Mouse (Mus musculus) embryo, embryonic 11.5 days (tissue): ENCODE measurements around the gene Gm26661.

Experiments used
- DNase-seq: peaks from one replicate; pipeline ENCODE4 v3.0.0-alpha.2; 2012; ENCODE audit warnings: low read depth, low spot score

Gm26661 gene

GRCm38 (mm10) chr14:7819446-7819845 lies 28.1 kb downstream of the Gm26661 start:
- DNase-seq, result no peak

- no peak for DNase-seq
These were observed 30.0 kb downstream of the Gm26661 start for GRCm38 (mm10) chr14:7821341-7821740.

GRCm38 (mm10) chr14:7822693-7823092 lies 31.3 kb downstream of the Gm26661 start:
- DNase-seq, result peak; percentile 65

GRCm38 (mm10) chr14:7824651-7825268 lies 33.4 kb downstream of the Gm26661 start:
- DNase-seq, result no peak

- no peak for DNase-seq
These were observed 35.0 kb downstream of the Gm26661 start for GRCm38 (mm10) chr14:7826151-7826937.

GRCm38 (mm10) chr14:7829181-7829580 lies 37.8 kb downstream of the Gm26661 start:
- DNase-seq, result no peak

GRCm38 (mm10) chr14:7831770-7832439 lies 40.5 kb downstream of the Gm26661 start:
- DNase-seq, result no peak

- DNase-seq, result no peak
These were observed 41.0 kb downstream of the Gm26661 start for GRCm38 (mm10) chr14:7832440-7832783.

GRCm38 (mm10) chr14:7833458-7833857 lies 42.1 kb downstream of the Gm26661 start:
- no peak for DNase-seq

- no peak for DNase-seq
These were observed 47.2 kb downstream of the Gm26661 start for GRCm38 (mm10) chr14:7838564-7839089.

GRCm38 (mm10) chr14:7839950-7840514 lies 48.6 kb downstream of the Gm26661 start:
- no peak for DNase-seq
